Mouse (Mus musculus) urinary bladder, adult 18-20 months (tissue): ENCODE data around the gene Spata13.

Experiments
- DNase-seq, 2 experiments: peaks; one replicate each; pipeline ENCODE4 v3.0.0; 2022; ENCODE audit warnings: low spot score in 2 of 2, mixed read lengths in 2 of 2

The Spata13 gene

GRCm38 (mm10) chr14:60633961-60634864 lies at the start of gene Spata13:
Gene Spata13 (plus strand): TSS chr14:60634001.
- DNase-seq = peak; percentile 80 to 87

GRCm38 (mm10) chr14:60586687-60587453 lies 46.9 kb upstream of the Spata13 start:
- DNase-seq = no peak

- DNase-seq = no peak
Measured at GRCm38 (mm10) chr14:60589001-60589400, 44.8 kb upstream of the Spata13 start.

- no peak for DNase-seq
Measured at GRCm38 (mm10) chr14:60592339-60592738, 41.5 kb upstream of the Spata13 start.

- DNase-seq = peak; percentile 48 to 58
Measured at GRCm38 (mm10) chr14:60592822-60593221, 41.0 kb upstream of the Spata13 start.

GRCm38 (mm10) chr14:60597571-60597970 lies 36.2 kb upstream of the Spata13 start:
- DNase-seq = no peak

- DNase-seq = no peak
Measured at GRCm38 (mm10) chr14:60599044-60599443, 34.8 kb upstream of the Spata13 start.

GRCm38 (mm10) chr14:60605564-60605963 lies 28.2 kb upstream of the Spata13 start:
- DNase-seq = no peak

- DNase-seq = no peak
Measured at GRCm38 (mm10) chr14:60606194-60606593, 27.6 kb upstream of the Spata13 start.

- DNase-seq = no peak
Measured at GRCm38 (mm10) chr14:60607743-60608142, 26.1 kb upstream of the Spata13 start.

GRCm38 (mm10) chr14:60609160-60609559 lies 24.6 kb upstream of the Spata13 start:
- DNase-seq = no peak

GRCm38 (mm10) chr14:60612671-60613070 lies 21.1 kb upstream of the Spata13 start:
- no peak for DNase-seq

GRCm38 (mm10) chr14:60621076-60621475 lies 12.7 kb upstream of the Spata13 start:
- DNase-seq = peak; percentile 28 to 37

GRCm38 (mm10) chr14:60625486-60625885 lies 8.3 kb upstream of the Spata13 start:
- no peak for DNase-seq

GRCm38 (mm10) chr14:60629887-60630460 lies 3.8 kb upstream of the Spata13 start:
- no peak for DNase-seq

GRCm38 (mm10) chr14:60630981-60631380 lies 2.8 kb upstream of the Spata13 start:
- DNase-seq = no peak

GRCm38 (mm10) chr14:60634877-60635771 lies 1.3 kb downstream of the Spata13 start:
- peak in 1 of 2 experiments; percentile 2 for DNase-seq

- no peak for DNase-seq
Measured at GRCm38 (mm10) chr14:60635911-60636607, 2.3 kb downstream of the Spata13 start.

GRCm38 (mm10) chr14:60636608-60636980 lies 2.8 kb downstream of the Spata13 start:
- no peak for DNase-seq

- DNase-seq = no peak
Measured at GRCm38 (mm10) chr14:60636996-60637395, 3.2 kb downstream of the Spata13 start.

GRCm38 (mm10) chr14:60638159-60638558 lies 4.4 kb downstream of the Spata13 start:
- no peak for DNase-seq
